Mouse (Mus musculus) testis, adult 2 months (tissue): Measurements from ENCODE around the gene Gnai3.

Experiments used
- CTCF ChIP-seq: fragments of 200-500 bp; IDR thresholded peaks from 2 replicates; pipeline ENCODE4 v1.5.1; 2012; ENCODE audit warnings: low read depth, mild to moderate bottlenecking, inconsistent platforms, low read length, moderate library complexity; ENCODE audit not compliant: control insufficient read depth, insufficient read depth, insufficient replicate concordance
- POLR2A ChIP-seq: fragments of 200-500 bp; IDR thresholded peaks from 2 replicates; pipeline ENCODE4 v1.6.1; 2012; ENCODE audit warnings: low read depth, mild to moderate bottlenecking, inconsistent platforms, low read length, moderate library complexity; ENCODE audit not compliant: control insufficient read depth

DNA sequence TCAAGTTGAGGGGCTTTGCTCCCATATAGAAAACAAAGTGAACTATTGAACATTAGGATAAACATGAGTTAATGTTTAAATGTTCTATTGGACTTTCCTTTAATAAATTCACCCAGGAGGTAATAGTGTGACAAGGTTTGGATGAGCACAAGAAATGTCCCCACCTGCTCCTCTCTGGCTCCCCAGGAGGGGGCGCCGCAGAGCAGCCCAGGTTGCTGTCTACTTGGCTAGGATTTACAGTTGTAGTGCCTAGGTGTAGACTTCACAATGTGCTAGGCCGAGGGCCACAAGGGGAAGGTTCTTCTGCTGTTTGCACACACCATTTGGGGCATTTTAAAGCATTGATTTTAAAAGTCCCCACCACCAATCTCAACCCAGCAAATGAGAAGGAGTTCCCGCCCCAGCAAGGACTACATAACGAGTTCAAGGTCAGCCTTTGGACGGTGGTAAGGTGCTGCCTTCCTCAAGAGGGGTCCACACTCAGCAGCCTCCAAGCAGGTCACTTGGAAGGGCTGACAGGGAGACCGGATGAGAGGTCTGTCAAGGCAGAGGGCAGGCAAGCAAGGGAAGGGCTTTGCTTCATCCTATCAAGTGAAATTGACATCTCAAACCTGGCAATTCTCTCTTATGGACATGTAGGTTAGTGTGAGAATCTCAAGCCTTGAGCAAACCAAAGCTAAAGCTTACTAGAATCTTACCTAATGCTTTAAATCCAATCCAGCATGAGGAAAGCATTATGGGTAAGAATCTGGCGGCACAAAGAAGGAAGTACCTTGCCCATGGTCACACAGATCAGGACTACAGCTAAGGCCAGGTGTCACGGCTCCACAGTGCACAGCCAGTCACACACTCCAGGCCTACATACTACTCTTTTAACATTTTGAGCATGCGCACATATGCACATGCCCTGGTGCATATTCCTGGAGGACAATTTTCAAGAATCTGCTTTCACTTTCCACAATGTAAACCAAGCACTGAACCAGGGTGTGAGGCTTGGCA, 75.4 kb downstream of the Gnai3 start:
- TF ChIP-seq CTCF (peak; percentile 83), POLR2A (no peak)
